Mouse (Mus musculus): ENCODE data around the gene Dtx3. TPM values are rescaled to one million over a fixed set of nuclear protein-coding genes. Genes with fewer than 3 reads are reported as not detected.

The Dtx3 gene
- polyA plus RNA-seq, 1 experiment from 2014 or later, result 92.4 TPM

DNA sequence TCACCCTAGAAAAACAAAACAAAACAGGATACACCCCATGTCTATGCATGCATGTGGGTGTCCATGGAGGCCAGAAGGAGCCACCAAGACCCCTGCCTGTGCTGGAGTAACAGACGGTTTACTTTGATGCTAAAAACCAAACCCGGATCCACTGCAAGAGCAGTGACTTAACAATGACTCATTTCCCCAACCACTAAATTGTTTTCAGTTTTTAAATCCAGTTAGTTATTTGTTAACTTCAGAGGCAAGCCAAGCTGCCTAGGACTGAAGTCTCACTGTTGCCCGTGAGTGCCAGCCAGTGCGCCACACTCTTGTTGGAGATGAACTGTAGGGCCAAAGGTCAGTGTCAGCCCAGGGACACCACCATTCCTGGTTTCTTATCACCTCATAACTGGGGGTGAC is 45.1 kb downstream of the Dtx3 start:
- Histone ChIP-seq H3K27ac (ENCODE audit: low read depth) (no peak overlapping the region), H3K4me1 (ENCODE audit: insufficient read depth) (no peaks in the 10 kb centered on the region), H3K9me3 (ENCODE audit: low read depth, low read length) (no peaks in the 10 kb centered on the region), H3K9ac (no peak overlapping the region), H3K4me2 (no peak overlapping the region), H3K4me3 (ENCODE audit: low read depth, low read length) (no peak overlapping the region), H3K27me3 (ENCODE audit: insufficient read depth, low read length) (no peaks in the 10 kb centered on the region), H3K36me3 (ENCODE audit: insufficient read depth) (no peaks in the 10 kb centered on the region)
- ATAC-seq (ENCODE audit: insufficient read depth) (no peak), DNase-seq (no peak)
- 61% methylated on average over 4 of the region's 4 CpGs for WGBS
- TF ChIP-seq CTCF (IDR thresholded peaks at IDR 0.05; ENCODE audit: low read depth), result no peak

DNA sequence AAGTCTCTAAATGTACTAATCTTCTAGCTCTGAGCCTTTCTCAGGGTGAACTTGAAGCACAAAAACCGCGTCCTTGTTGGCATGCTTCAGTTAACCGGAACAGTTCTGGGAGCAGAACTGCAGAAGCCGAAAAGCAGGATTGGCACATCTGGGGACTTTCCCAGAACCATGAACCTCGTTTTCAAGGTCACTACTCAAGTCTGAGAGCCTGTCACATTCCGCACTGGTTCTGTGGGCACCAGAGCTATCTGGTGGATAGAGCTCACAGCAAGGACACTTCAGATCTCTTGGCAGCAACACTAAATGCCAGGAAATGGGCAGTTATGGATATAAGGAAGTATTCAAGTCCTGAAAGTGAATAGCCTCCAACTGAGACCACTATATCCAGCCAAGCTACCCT is 48.4 kb downstream of the Dtx3 start:
- no peak for TF ChIP-seq CTCF (IDR thresholded peaks at IDR 0.05; ENCODE audit: low read depth)
- Histone ChIP-seq H3K36me3 (ENCODE audit: insufficient read depth) (no peaks in the 10 kb centered on the region), H3K27me3 (ENCODE audit: insufficient read depth, low read length) (no peaks in the 10 kb centered on the region), H3K4me1 (ENCODE audit: insufficient read depth) (no peaks in the 10 kb centered on the region), H3K27ac (ENCODE audit: low read depth) (no peak overlapping the region), H3K9me3 (ENCODE audit: low read depth, low read length) (no peaks in the 10 kb centered on the region), H3K4me2 (no peak overlapping the region), H3K4me3 (ENCODE audit: low read depth, low read length) (no peak overlapping the region), H3K9ac (no peak overlapping the region)
- ATAC-seq (ENCODE audit: insufficient read depth) (no peak), DNase-seq (no peak)
- WGBS, result 79% methylated on average over 6 of the region's 6 CpGs

DNA sequence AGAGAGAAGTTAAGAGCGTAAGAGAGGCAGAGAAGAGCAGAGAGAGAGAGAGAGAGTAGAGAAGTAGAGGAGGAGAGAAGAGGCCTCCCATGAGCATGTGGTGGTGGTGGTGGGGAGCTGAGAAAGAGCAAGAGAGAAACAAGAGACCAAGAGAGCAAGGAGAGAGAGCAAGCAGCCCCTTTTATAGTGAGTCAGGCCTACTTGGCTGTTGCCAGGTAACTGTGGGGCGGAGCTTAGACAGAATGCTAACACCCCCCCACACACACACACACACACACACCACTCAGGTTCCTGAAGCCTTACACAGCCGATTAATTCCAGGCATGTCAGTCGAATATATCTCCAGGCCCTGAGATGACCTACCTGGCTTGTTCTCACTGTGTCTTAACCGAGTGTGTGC is 50.2 kb downstream of the Dtx3 start:
- Histone ChIP-seq H3K4me2 (no peak overlapping the region), H3K9me3 (ENCODE audit: low read depth, low read length) (no peaks in the 10 kb centered on the region), H3K27me3 (ENCODE audit: insufficient read depth, low read length) (no peaks in the 10 kb centered on the region), H3K9ac (no peak overlapping the region), H3K4me1 (ENCODE audit: insufficient read depth) (no peaks in the 10 kb centered on the region), H3K4me3 (ENCODE audit: low read depth, low read length) (no peak overlapping the region), H3K36me3 (ENCODE audit: insufficient read depth) (no peaks in the 10 kb centered on the region), H3K27ac (ENCODE audit: low read depth) (no peak overlapping the region)
- WGBS, result 73% methylated on average over 5 of the region's 5 CpGs
- no peak for TF ChIP-seq CTCF (IDR thresholded peaks at IDR 0.05; ENCODE audit: low read depth)
- no peak for ATAC-seq (ENCODE audit: insufficient read depth)
- no peak for DNase-seq

DNA sequence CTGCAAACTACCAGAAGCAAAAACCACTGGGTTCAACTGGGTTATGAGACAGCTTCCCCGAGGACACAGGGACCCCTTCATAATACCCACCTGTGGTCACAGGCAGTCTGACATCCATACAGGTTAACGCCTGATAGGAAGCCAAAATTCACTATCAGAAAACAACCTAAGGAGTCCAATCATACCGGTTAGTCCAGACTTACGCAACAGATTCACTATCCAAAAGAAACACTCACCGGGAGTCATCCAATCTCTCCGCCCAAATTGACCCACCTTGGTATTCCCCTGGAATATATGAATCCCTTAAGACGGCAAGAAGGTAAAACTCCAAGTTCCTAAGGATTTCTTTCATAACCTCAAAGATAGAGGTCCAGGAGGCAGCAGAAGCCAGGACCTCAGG is 51.0 kb downstream of the Dtx3 start:
- no peak overlapping the region for H3K4me2 ChIP-seq
- no peak overlapping the region for H3K4me3 ChIP-seq (ENCODE audit: low read depth, low read length)
- 86% methylated on average over 7 of the region's 7 CpGs for WGBS
- no peak for ATAC-seq (ENCODE audit: insufficient read depth)
- DNase-seq, result no peak
- H3K4me1 ChIP-seq (ENCODE audit: insufficient read depth), result no peaks in the 10 kb centered on the region
- no peak overlapping the region for H3K27ac ChIP-seq (ENCODE audit: low read depth)
- no peak overlapping the region for H3K9ac ChIP-seq
- H3K36me3 ChIP-seq (ENCODE audit: insufficient read depth), result no peaks in the 10 kb centered on the region
- H3K27me3 ChIP-seq (ENCODE audit: insufficient read depth, low read length), result no peaks in the 10 kb centered on the region
- no peaks in the 10 kb centered on the region for H3K9me3 ChIP-seq (ENCODE audit: low read depth, low read length)
- no peak for TF ChIP-seq CTCF (IDR thresholded peaks at IDR 0.05; ENCODE audit: low read depth)

DNA sequence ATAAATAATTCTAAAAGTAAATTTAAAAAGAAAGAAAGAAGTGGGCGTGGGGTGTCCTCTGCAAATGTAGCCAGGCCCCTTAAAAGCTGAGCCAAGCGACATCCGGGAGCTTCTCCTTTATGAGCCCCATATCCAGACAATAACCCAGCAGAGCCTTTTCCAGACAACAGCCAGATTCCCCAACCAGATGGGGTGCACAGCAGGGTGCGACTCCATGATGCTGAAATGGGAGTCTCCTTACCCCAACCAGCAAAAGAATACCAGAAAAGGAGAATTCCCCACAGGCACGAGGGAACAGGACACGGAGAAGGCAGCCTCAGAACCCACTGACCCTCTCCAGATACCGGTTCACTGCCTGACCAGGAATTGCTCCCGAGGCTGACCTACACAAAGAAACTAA is 52.3 kb downstream of the Dtx3 start:
- Histone ChIP-seq H3K27ac (ENCODE audit: low read depth) (no peak overlapping the region), H3K9me3 (ENCODE audit: low read depth, low read length) (no peaks in the 10 kb centered on the region), H3K4me3 (ENCODE audit: low read depth, low read length) (no peak overlapping the region), H3K27me3 (ENCODE audit: insufficient read depth, low read length) (no peaks in the 10 kb centered on the region), H3K4me2 (no peak overlapping the region), H3K9ac (no peak overlapping the region), H3K36me3 (ENCODE audit: insufficient read depth) (no peaks in the 10 kb centered on the region), H3K4me1 (ENCODE audit: insufficient read depth) (no peaks in the 10 kb centered on the region)
- DNase-seq, result no peak
- no peak for ATAC-seq (ENCODE audit: insufficient read depth)
- TF ChIP-seq CTCF (IDR thresholded peaks at IDR 0.05; ENCODE audit: low read depth), result no peak
- WGBS, result 84% methylated on average over 8 of the region's 8 CpGs

DNA sequence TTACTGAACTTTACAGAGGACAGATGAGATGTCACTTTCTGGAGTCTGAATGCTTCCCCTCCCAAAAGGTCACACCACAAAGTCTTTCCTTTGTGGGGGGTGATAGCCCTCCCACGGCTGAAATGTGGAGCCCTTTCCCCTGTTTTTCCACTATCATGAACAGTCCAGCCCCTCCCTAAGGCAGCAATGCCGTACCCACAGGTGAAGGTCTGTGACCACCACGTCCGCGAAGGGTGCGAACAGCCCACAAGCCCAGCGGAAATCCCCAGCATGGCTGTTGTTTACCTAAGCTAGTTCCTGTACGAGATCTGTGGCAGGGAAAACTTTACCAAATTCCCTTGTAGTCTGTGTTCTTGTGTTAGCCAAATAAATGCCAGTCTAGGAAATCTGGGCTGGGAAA is 54.0 kb downstream of the Dtx3 start:
- Histone ChIP-seq H3K9ac (no peak overlapping the region), H3K27me3 (ENCODE audit: insufficient read depth, low read length) (no peaks in the 10 kb centered on the region), H3K4me2 (no peak overlapping the region), H3K4me3 (ENCODE audit: low read depth, low read length) (no peak overlapping the region), H3K27ac (ENCODE audit: low read depth) (no peak overlapping the region), H3K9me3 (ENCODE audit: low read depth, low read length) (no peaks in the 10 kb centered on the region), H3K4me1 (ENCODE audit: insufficient read depth) (no peaks in the 10 kb centered on the region), H3K36me3 (ENCODE audit: insufficient read depth) (no peaks in the 10 kb centered on the region)
- DNase-seq, result no peak
- no peak for TF ChIP-seq CTCF (IDR thresholded peaks at IDR 0.05; ENCODE audit: low read depth)
- 50% methylated on average over 8 of the region's 8 CpGs for WGBS
- no peak for ATAC-seq (ENCODE audit: insufficient read depth)

DNA sequence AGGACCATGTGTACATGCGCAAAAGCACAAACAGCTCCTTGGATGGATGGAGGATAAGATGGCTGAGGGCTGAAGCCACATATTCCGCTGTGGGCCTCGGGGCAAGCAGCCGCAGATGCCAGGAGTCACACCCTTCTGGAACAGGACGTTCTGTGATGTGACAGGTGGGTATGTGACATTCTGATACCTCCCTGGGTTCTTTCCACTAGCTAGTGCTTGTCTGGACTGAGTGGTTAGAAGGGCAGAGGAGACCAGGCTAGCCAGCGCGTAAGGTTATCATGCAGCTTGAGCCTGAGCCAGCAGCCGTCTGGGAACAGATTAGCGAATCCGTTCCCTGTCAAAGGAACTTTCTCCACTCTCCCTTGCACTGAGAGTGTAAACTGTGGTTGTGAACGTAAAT is 54.6 kb downstream of the Dtx3 start:
- ATAC-seq (ENCODE audit: insufficient read depth) (no peak), DNase-seq (no peak)
- TF ChIP-seq CTCF (IDR thresholded peaks at IDR 0.05; ENCODE audit: low read depth), result no peak
- no peaks in the 10 kb centered on the region for H3K9me3 ChIP-seq (ENCODE audit: low read depth, low read length)
- WGBS, result 68% methylated on average over 11 of the region's 11 CpGs
- no peak overlapping the region for H3K4me3 ChIP-seq (ENCODE audit: low read depth, low read length)
- H3K36me3 ChIP-seq (ENCODE audit: insufficient read depth), result no peaks in the 10 kb centered on the region
- no peaks in the 10 kb centered on the region for H3K27me3 ChIP-seq (ENCODE audit: insufficient read depth, low read length)
- no peak overlapping the region for H3K27ac ChIP-seq (ENCODE audit: low read depth)
- H3K9ac ChIP-seq, result no peak overlapping the region
- no peak overlapping the region for H3K4me2 ChIP-seq
- no peaks in the 10 kb centered on the region for H3K4me1 ChIP-seq (ENCODE audit: insufficient read depth)

Other genes starting within 250 kb of the Dtx3 start
- gene Ctdsp2, start 217.0 kb downstream of the Dtx3 start, polyA plus RNA-seq (2014; fragmentation: Nextera tagmentation; extraction: Ambion mirVana), result 112 and 113 TPM in 2 replicates
- 0.13 and 0.30 TPM in 2 replicates for gene Avil, start 195.0 kb downstream of the Dtx3 start, polyA plus RNA-seq (2014; fragmentation: Nextera tagmentation; extraction: Ambion mirVana)
- 76.8 and 77.3 TPM in 2 replicates for gene Tsfm, start 164.9 kb downstream of the Dtx3 start, polyA plus RNA-seq (2014; fragmentation: Nextera tagmentation; extraction: Ambion mirVana)
- gene Mettl1, start 154.3 kb downstream of the Dtx3 start, polyA plus RNA-seq (2014; fragmentation: Nextera tagmentation; extraction: Ambion mirVana), result 59.5 and 60.7 TPM in 2 replicates
- 0.53 and 0.74 TPM in 2 replicates for gene Eef1akmt3, start 154.2 kb downstream of the Dtx3 start, polyA plus RNA-seq (2014; fragmentation: Nextera tagmentation; extraction: Ambion mirVana)
- 0.09 TPM in 1 of 2 replicates, not detected in the other for gene Cyp27b1, start 147.5 kb downstream of the Dtx3 start, polyA plus RNA-seq (2014; fragmentation: Nextera tagmentation; extraction: Ambion mirVana)
- 0.99 and 1.5 TPM in 2 replicates for gene March9, start 135.5 kb downstream of the Dtx3 start, polyA plus RNA-seq (2014; fragmentation: Nextera tagmentation; extraction: Ambion mirVana)
- 2,143 and 2,245 TPM in 2 replicates for gene Cdk4, start 132.2 kb downstream of the Dtx3 start, polyA plus RNA-seq (2014; fragmentation: Nextera tagmentation; extraction: Ambion mirVana)
- gene Tspan31, start 125.5 kb downstream of the Dtx3 start, polyA plus RNA-seq (2014; fragmentation: Nextera tagmentation; extraction: Ambion mirVana), result 120 and 130 TPM in 2 replicates
- 0.07 and 0.11 TPM in 2 replicates for gene Agap2, start 120.4 kb downstream of the Dtx3 start, polyA plus RNA-seq (2014; fragmentation: Nextera tagmentation; extraction: Ambion mirVana)
- 53.8 and 56.8 TPM in 2 replicates for gene Os9, start 74.6 kb downstream of the Dtx3 start, polyA plus RNA-seq (2014; fragmentation: Nextera tagmentation; extraction: Ambion mirVana)
- 2.9 and 4.4 TPM in 2 replicates for gene B4galnt1, start 30.5 kb downstream of the Dtx3 start, polyA plus RNA-seq (2014; fragmentation: Nextera tagmentation; extraction: Ambion mirVana)
- gene Slc26a10, start 15.1 kb downstream of the Dtx3 start, polyA plus RNA-seq (2014; fragmentation: Nextera tagmentation; extraction: Ambion mirVana), result 0.09 and 0.27 TPM in 2 replicates
- 45.8 and 48.7 TPM in 2 replicates for gene Arhgef25, start 5.6 kb downstream of the Dtx3 start, polyA plus RNA-seq (2014; fragmentation: Nextera tagmentation; extraction: Ambion mirVana)
- 17.8 and 21.0 TPM in 2 replicates for gene Pip4k2c, start 15.9 kb upstream of the Dtx3 start, polyA plus RNA-seq (2014; fragmentation: Nextera tagmentation; extraction: Ambion mirVana)
- 0.64 and 1.0 TPM in 2 replicates for gene Kif5a, start 67.6 kb upstream of the Dtx3 start, polyA plus RNA-seq (2014; fragmentation: Nextera tagmentation; extraction: Ambion mirVana)
- gene Dctn2, start 70.6 kb upstream of the Dtx3 start, polyA plus RNA-seq (2014; fragmentation: Nextera tagmentation; extraction: Ambion mirVana), result 158 and 160 TPM in 2 replicates
- 19.1 and 19.4 TPM in 2 replicates for gene Mbd6, start 93.3 kb upstream of the Dtx3 start, polyA plus RNA-seq (2014; fragmentation: Nextera tagmentation; extraction: Ambion mirVana)
- 128 and 132 TPM in 2 replicates for gene Mars, start 116.1 kb upstream of the Dtx3 start, polyA plus RNA-seq (2014; fragmentation: Nextera tagmentation; extraction: Ambion mirVana)
- gene Arhgap9, start 126.2 kb upstream of the Dtx3 start, polyA plus RNA-seq (2014; fragmentation: Nextera tagmentation; extraction: Ambion mirVana), result 3.2 and 4.2 TPM in 2 replicates
- 14.7 and 16.9 TPM in 2 replicates for gene Gli1, start 146.2 kb upstream of the Dtx3 start, polyA plus RNA-seq (2014; fragmentation: Nextera tagmentation; extraction: Ambion mirVana)
- gene Inhbe, start 158.7 kb upstream of the Dtx3 start, polyA plus RNA-seq (2014; fragmentation: Nextera tagmentation; extraction: Ambion mirVana), result 0.04 TPM in 1 of 2 replicates, not detected in the other
- gene Inhbc, start 174.7 kb upstream of the Dtx3 start, polyA plus RNA-seq (2014; fragmentation: Nextera tagmentation; extraction: Ambion mirVana), result not detected in 2 replicates
- 31.9 and 33.8 TPM in 2 replicates for gene R3hdm2, start 184.6 kb upstream of the Dtx3 start, polyA plus RNA-seq (2014; fragmentation: Nextera tagmentation; extraction: Ambion mirVana)